Mouse (Mus musculus) heart, adult 2 months (tissue): ENCODE measurements at regions not wholly inside any gene's neighbourhood (a gene's known extent, or its start where the extent isn't known, plus 50 kb on each side); places are given as distances from the start of the nearest gene placed in this dataset.

Experiments used
- CTCF ChIP-seq: fragments of 200-600 bp; IDR thresholded peaks from 2 replicates; pipeline ENCODE4 v1.8.1; 2022; ENCODE audit warnings: antibody characterized with exemption, mild to moderate bottlenecking, moderate library complexity
- POLR2A ChIP-seq: fragments of 200-500 bp; IDR thresholded peaks from 2 replicates; pipeline ENCODE4 v1.6.1; 2011; ENCODE audit warnings: mild to moderate bottlenecking, low read depth, low read length, control low read depth; ENCODE audit not compliant: insufficient read depth

DNA sequence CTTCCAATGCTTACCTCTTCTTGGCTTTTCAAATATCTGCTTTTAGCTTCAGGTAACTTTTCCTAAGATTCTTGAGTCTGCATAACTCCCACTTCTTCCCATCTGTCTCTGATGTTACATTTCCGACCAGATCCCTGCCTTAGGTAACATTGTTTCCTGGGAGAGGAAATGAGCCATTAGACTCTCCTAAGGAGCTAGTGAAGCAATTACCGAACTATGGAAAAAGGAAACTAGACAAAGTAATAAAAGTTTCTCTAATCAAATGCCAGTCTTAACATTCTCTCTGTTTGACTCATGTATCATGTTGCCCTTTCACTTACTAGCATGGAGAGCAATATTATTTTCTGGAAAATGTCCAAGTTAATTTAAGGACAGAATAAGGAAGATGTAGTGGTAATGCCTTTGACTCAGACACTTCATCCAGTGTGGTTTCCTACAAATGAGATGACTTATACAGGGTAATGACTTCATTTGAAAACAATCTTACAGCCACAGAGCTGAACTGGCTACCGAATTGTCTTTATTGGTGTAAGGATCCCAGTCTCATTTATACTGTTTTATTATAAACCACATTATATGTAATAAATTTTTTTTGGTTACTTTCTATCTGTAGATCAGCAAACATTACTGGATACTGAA lies 263.8 kb upstream of the Fam84a start:
- TF ChIP-seq CTCF (no peak), POLR2A (no peak)
